Mouse (Mus musculus) olfactory bulb, adult 2 months (tissue): ENCODE results near the gene Prok1.

Source experiments
- CTCF ChIP-seq: fragments of 200-500 bp; IDR thresholded peaks from 2 replicates; pipeline ENCODE4 v1.5.1; 2012; ENCODE audit warnings: low read depth, mild to moderate bottlenecking, low read length, moderate library complexity; ENCODE audit not compliant: insufficient read depth
- POLR2A ChIP-seq: fragments of 200-500 bp; IDR thresholded peaks from 2 replicates; pipeline ENCODE4 v1.6.1; 2012; ENCODE audit warnings: mild to moderate bottlenecking, low read depth, low read length, moderate library complexity; ENCODE audit not compliant: insufficient read depth

GRCm38 (mm10) chr3:107276626-107277025 lies 37.1 kb upstream of the Prok1 start:
- TF ChIP-seq CTCF: no peak
- no peak for TF ChIP-seq POLR2A
